Mouse (Mus musculus) heart, postnatal 0 days (tissue): ENCODE measurements around the gene Zfp978.
"Not testable (repeated sequence)": the region's sequence is repeated elsewhere in the genome, so short reads cannot be mapped to it uniquely, and the experiment has no call there.

Source experiments
- CTCF ChIP-seq: IDR thresholded peaks from 2 replicates; pipeline ENCODE4 v1.5.1; 2016; ENCODE audit warnings: antibody characterized with exemption, control low read depth, low read depth
- EP300 ChIP-seq: IDR thresholded peaks from 2 replicates; pipeline ENCODE4 v1.6.1; 2016; ENCODE audit warnings: antibody characterized with exemption, low read depth

- TF ChIP-seq EP300, CTCF: not testable (repeated sequence)
These were observed 8.5 kb downstream of the Zfp978 start for GRCm38 (mm10) chr4:147369564-147369963.
